Mouse (Mus musculus) heart, adult 9 months (tissue): Measurements from ENCODE around the gene Cdk5rap3.

Source experiments
- DNase-seq, 2 experiments: peaks; one replicate each; pipeline ENCODE4 v3.0.0; 2022; ENCODE audit warnings: low spot score in 2 of 2

Cdk5rap3 gene

GRCm38 (mm10) chr11:96933562-96934276, 17.4 kb upstream of the Cdk5rap3 start:
- no peak for DNase-seq

- DNase-seq: no peak
These were observed 15.2 kb upstream of the Cdk5rap3 start for GRCm38 (mm10) chr11:96931327-96932062.

GRCm38 (mm10) chr11:96929766-96930331, 13.6 kb upstream of the Cdk5rap3 start:
- DNase-seq: no peak

DNA sequence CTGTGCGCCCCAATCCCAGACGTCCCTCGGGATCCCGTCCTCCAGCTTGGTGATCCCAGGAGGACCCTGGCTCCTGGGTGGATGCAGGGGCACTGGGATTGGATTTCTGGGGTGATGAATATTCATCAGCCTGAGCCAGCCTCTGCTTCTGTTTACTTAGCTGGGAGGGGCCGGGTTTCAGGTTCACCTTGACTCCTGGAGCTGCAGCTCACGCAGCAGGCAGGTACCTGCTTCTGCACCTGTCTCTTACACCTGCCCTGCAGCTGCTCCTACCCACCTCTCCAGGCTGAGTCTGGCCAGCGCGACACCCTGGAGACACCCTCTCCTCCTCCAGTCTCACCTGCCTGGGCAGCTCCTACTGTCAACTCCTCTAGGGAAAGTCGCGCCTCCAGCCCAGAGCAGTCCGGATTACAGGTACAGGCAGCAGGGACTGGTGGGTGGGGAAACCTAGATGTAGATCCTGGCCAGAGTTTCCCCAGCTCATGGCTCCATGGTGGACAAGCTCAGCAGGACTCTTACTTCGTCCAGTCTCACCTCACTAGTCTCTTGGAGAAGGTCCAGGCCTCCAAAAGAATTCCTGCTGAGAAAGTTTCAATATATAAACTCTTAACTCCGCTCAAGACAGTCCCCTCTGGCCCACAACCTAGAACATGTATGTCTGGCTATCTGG, 12.9 kb upstream of the Cdk5rap3 start:
- DNase-seq: no peak

DNA sequence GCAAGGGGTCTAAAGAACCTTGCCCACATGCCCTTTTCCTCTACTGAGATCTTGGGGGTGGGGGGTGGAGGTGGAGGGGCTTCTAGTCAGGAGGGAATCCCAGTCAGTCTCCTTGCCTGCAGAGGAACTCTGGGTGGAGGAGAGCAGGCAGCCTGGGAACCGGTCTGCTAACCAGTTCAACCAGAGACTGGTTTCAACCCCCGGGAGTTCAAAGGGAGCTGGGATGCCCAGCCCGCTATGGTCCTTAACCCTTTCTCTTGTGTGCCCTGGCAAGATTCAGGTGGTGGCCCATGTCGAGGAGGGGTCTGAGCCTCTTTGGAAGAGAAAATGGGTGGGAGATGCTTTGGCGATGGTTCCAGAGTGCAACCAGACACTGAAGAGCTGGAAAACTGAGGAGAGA, 12.4 kb upstream of the Cdk5rap3 start:
- no peak for DNase-seq

DNA sequence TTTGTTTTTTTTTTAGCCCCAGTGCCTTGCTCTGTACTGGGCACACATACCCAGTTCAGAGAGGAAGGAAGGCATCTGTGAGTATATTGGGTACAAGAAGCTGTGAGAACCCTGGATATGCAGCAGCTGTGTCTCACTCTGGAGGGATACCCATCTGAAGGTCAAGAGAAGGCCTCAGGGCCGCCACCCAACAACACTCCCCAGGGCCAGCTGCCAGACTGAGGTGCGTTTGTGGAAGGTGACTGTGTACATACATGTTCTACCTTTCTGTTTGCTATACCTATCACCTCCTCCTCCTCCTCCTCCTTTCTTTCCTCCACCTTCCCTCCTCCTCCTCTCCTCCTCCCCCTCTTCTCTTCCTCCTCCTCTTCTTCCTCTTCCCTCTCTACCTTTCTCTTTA, 11.8 kb upstream of the Cdk5rap3 start, which contains the start of gene Prr15l:
TSS of gene Prr15l (plus strand) at position 17 of the 400 bp plus-strand sequence.
- DNase-seq: no peak

- DNase-seq: no peak
These were observed 10.3 kb upstream of the Cdk5rap3 start for GRCm38 (mm10) chr11:96926587-96926986.

DNA sequence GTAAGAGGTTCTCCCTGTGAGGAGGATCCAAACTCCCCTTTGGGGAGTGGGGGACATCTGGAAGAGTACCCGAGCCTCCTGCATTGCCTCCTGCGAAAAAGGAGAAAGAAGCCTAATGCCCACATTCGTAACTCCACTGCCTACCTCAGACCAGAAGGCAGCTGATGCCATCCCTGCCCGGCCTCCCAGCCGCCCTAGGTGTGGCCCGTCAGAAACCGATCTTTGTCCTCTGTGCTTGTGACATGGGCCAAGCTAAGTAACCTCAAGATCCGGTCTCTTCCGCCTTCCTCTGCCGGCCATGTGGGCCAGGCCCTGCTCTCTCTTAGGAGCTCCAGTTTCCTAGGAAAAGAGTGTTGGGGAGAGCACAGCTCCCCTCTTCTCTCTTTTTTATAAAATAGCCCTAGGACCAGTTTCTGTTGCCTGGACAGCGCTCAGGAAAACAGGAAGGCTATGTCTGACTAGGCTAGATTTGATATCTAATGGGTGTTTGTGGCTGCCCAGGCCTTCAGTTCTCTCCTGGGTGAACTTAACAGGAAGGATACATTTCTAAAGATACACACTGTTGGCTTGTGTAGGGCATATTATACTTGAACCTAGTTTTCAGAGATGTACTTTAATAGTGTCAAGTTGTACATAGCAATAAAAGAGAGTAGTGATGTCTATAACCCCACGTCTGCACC, 9.3 kb upstream of the Cdk5rap3 start:
- no peak for DNase-seq

DNA sequence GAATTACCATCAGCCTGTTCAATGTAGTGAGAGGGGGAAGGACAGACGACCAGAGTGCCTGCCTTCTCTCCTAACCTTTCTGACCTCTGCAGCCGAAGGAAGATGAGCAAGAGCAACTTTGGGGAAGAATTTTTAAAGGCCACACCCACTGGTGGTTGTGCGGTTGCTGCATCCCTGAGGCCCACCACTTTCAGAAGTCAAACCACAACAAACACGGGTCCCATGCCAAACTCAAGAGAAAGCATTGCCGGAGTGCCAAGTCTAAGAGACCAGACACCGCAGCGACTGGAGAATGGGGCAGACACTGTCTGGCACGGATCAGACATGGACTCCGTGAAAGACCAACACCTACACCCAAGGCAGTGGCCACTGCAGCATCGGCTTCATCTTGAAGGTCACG, 8.6 kb upstream of the Cdk5rap3 start:
- DNase-seq: no peak

GRCm38 (mm10) chr11:96919003-96919402, 2.7 kb upstream of the Cdk5rap3 start:
- no peak for DNase-seq

- DNase-seq: no peak
These were observed 1.1 kb upstream of the Cdk5rap3 start for GRCm38 (mm10) chr11:96917415-96917814.

GRCm38 (mm10) chr11:96916885-96917396, 645 bp upstream of the Cdk5rap3 start:
- DNase-seq: no peak

- DNase-seq: no peak
These were observed 3.6 kb downstream of the Cdk5rap3 start for GRCm38 (mm10) chr11:96912682-96913081.

DNA sequence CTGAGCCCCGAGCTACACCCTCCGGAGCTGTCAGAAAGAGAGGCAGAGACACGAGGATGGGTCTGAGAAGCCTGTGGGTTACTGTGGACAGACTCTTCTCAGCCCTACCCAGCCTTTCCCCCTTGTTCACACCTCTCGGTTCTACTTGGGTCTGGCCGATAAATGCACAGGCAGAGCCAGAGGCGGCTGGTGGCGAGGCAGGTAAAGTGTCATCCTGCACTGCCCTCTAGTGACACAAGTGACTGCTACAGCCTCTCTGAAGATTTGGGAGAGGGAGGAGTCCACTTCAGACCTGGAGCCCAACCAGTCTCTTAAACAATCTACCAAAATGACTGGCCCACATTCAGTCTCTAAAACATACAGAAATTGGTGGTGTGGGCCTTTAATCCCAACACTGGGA, 6.3 kb downstream of the Cdk5rap3 start:
- DNase-seq: peak; percentile 52 to 78

- no peak for DNase-seq
These were observed 7.7 kb downstream of the Cdk5rap3 start for GRCm38 (mm10) chr11:96908594-96908993.

- DNase-seq: peak; percentile 60 to 65
These were observed 9.7 kb downstream of the Cdk5rap3 start for GRCm38 (mm10) chr11:96906431-96907161.

DNA sequence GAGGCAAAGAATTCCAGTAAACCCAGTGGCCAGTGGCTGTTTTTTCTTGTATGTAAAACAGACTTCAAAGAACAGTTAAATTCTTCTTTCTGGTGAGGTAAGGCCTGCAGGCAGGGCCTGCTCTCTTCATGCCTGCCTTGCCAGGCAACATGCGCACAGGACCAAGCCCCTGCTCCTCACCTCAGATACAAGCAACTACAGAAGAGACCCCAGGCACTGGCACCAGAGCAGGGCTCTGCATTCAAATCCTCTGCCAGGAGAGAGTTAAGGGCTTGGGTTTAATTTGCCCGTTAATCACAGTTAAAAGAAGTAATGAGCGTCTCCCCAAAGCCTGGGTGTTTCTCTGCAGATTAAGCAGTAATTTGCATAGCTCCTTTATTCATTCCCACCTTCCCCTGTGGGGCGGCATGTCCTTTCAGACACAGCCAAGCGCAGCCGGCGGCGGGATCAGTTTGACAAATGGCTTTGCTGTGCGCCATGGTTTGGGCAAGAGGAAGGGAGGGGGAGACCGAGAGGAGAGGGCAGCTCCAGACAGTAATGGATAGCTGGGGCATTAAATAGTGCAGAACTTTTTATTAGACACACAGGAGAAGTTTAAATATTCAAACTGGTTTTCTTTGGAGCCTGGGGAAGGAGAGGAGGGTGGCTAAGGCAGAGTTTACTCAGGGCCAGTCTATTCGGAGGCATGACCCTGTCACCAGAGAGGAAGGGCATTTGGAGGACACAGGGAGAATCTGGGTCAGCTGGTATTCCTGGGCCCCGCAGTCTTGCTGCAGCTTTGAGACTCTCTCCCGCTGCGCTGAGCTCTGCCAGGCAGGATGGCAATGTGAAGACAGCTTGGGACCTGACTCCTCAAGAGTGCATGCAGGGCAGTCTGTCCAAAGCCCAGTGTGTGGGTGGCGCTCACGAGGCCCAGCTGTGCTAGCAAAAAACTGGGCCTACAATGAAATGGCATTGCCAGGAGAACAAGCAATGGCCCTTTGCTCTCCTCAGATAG, 13.4 kb downstream of the Cdk5rap3 start:
- no peak for DNase-seq

GRCm38 (mm10) chr11:96901332-96901731, 15.0 kb downstream of the Cdk5rap3 start:
- no peak for DNase-seq

DNA sequence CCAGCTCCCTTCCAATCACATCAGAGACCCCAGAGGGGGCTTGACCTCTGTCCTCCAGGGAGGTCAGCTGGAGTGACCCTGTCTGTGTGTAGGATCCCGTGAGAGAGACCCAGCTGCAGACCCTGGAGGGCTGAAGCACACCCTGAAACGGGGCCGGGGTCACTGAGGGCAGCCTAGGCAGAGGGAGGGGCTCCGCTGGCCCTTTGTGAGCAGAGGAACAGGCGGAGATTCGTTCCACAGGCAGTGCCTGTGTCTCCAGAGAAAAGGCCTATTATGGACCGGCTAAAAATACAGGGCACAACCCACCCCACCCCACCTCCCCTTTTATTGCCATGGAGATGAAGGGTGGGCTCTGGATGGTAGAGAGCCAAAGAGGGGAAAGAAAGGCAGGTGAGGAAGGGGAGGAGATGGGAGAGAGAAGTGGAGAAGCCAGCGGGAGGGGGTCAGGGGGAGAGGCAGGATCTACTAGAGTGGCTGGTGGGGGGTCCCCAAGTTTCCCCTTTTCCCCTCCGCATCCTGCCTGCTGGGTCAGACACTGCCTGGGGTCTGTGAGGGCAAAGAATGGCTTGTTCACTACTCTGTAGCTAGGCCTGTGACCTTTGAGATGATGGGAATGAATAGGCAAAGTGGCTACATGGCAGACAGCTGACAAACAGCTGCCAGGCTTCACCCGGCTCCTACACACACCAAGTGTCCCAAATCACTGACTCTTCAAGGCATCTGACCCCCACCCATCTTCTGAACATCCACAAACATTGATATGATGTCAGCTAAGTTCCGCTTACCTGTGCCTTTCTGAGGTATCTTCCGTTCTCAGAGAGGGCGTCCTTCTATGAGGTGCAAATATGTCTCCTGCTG, 16.6 kb downstream of the Cdk5rap3 start:
- DNase-seq: no peak
